Mouse (Mus musculus) kidney, adult 2 months (tissue): ENCODE measurements at regions not wholly inside any gene's neighbourhood (a gene's known extent, or its start where the extent isn't known, plus 50 kb on each side); places are given as distances from the start of the nearest gene placed in this dataset.

Experiments
- CTCF ChIP-seq: fragments of 200-500 bp; conservative IDR thresholded peaks from 2 replicates; pipeline ENCODE4 v1.5.1; 2011; ENCODE audit warnings: low read depth, mild to moderate bottlenecking, control low read depth, low read length, moderate library complexity, mixed read lengths; ENCODE audit not compliant: insufficient read depth, insufficient read length
- POLR2A ChIP-seq: fragments of 200-500 bp; IDR thresholded peaks from one replicate; pipeline ENCODE4 v1.6.1; 2011; ENCODE audit warnings: low read depth, low read length, control low read depth

GRCm38 (mm10) chr10:118953440-118953839 lies 83.4 kb upstream of the Dyrk2 start:
- TF ChIP-seq CTCF (no peak), POLR2A (no peak)
